7 mouse cellular contexts compared by ENCODE assay signal in genomic region chr4:47603847-47604397, GRCm38 (mm10).
DNase-seq lines count a peak whose midpoint lies in the region.

No protein-coding gene starts in this region.

- H3K9me3 ChIP-seq in embryonic facial prominence, embryonic 10.5 days = no peaks in the 10 kb centered on the region

- peak; percentile 6 to 17 for DNase-seq in B cell, adult 2 months
- peak; percentile 51 for DNase-seq in Muller cell, postnatal 12 days (ENCODE audit: inconsistent ontology term)
- DNase-seq in embryonic facial prominence, embryonic 10.5 days (ENCODE audit: low spot score) = peak; percentile 55
- peak; percentile 68 to 71 for DNase-seq in heart, adult 9 months (ENCODE audit: low spot score in 2 of 2)
- peak; percentile 8 for DNase-seq in kidney, adult 9 months
- DNase-seq in mesoderm, embryonic 11.5 days (ENCODE audit: low read depth, low spot score) = peak; percentile 9
- DNase-seq in T-cell, adult 2 months (ENCODE audit: low spot score) = no peak

- peak overlapping the region; percentile 74 for H3K27ac ChIP-seq in embryonic facial prominence, embryonic 10.5 days (replicated peaks)

- peak overlapping the region; percentile 44 for H3K4me3 ChIP-seq in embryonic facial prominence, embryonic 10.5 days

- no peaks in the 10 kb centered on the region for H3K27me3 ChIP-seq in embryonic facial prominence, embryonic 10.5 days (replicated peaks; ENCODE audit: low read depth, poor library complexity, severe bottlenecking)

- peaks cover 26% of the 10 kb centered on the region for H3K4me1 ChIP-seq in embryonic facial prominence, embryonic 10.5 days

- H3K36me3 ChIP-seq in embryonic facial prominence, embryonic 10.5 days (replicated peaks) = no peaks in the 10 kb centered on the region

- WGBS in embryonic facial prominence, embryonic 10.5 days = 28% methylated on average over 14 of the region's 14 CpGs
